Mouse (Mus musculus): ENCODE measurements around the gene Spink8.

Gene Spink8

GRCm38 (mm10) chr9:109870983-109871572 is 59.0 kb downstream of the Spink8 start:
- DNase-seq (ENCODE audit: low spot score in 2 of 2), result no peak

- peak; percentile 97 to 98 for DNase-seq (ENCODE audit: low spot score in 2 of 2)
Measured at GRCm38 (mm10) chr9:109874797-109875691, 63.0 kb downstream of the Spink8 start, which contains the start of gene Cdc25a. Gene Cdc25a (plus strand): TSS chr9:109875579.

GRCm38 (mm10) chr9:109875695-109876601 is 63.9 kb downstream of the Spink8 start:
- peak; percentile 25 to 64 for DNase-seq (ENCODE audit: low spot score in 2 of 2)
